Mouse (Mus musculus) myocyte (in vitro differentiated cells): ENCODE data around the gene Vrk3. TPM values are rescaled to one million over a fixed set of nuclear protein-coding genes. Genes with fewer than 3 reads are reported as not detected.

ENCODE experiments used
- H3K27me3 ChIP-seq: one replicate; pipeline ENCODE4 v1.6.1; 2011; ENCODE audit not compliant: control insufficient read depth, insufficient read depth, insufficient read length
- H3K36me3 ChIP-seq: one replicate; pipeline ENCODE4 v1.6.1; 2011; ENCODE audit not compliant: control insufficient read depth, insufficient read depth
- H3K4me2 ChIP-seq: one replicate; pipeline ENCODE4 v1.6.1; 2011; ENCODE audit warnings: low read depth, control low read depth
- H3K4me3 ChIP-seq: one replicate; pipeline ENCODE4 v1.5.1; 2011; ENCODE audit warnings: mild to moderate bottlenecking, control low read depth, moderate library complexity
- H3K79me2 ChIP-seq: one replicate; pipeline ENCODE4 v1.6.1; 2011; ENCODE audit not compliant: control insufficient read depth, insufficient read depth
- H3ac ChIP-seq: one replicate; pipeline ENCODE4 v1.6.1; 2011; ENCODE audit not compliant: control insufficient read depth, insufficient read length
- CEBPB ChIP-seq: IDR thresholded peaks from 2 replicates; pipeline ENCODE4 v1.6.1; 2011; ENCODE audit warnings: mild to moderate bottlenecking, moderate library complexity; ENCODE audit not compliant: poor library complexity, insufficient read depth, severe bottlenecking
- E2F4 ChIP-seq: IDR thresholded peaks from one replicate; pipeline ENCODE4 v1.6.1; 2011; ENCODE audit warnings: mild to moderate bottlenecking, control low read depth, moderate library complexity; ENCODE audit not compliant: insufficient read depth
- MYOD1 ChIP-seq, 3 experiments: IDR thresholded peaks; one replicate each; pipeline ENCODE4 v1.6.1; 2011; ENCODE audit warnings: control low read depth in 2 of 3, low read depth in 2 of 3, mild to moderate bottlenecking in 2 of 3, moderate library complexity in 1 of 3; ENCODE audit not compliant: insufficient read length in 2 of 3, control insufficient read depth in 1 of 3
- MYOG ChIP-seq, 3 experiments: IDR thresholded peaks; one replicate each; pipeline ENCODE4 v1.6.1; 2011; ENCODE audit warnings: control low read depth in 2 of 3, low read depth in 2 of 3, mild to moderate bottlenecking in 2 of 3; ENCODE audit not compliant: insufficient read length in 2 of 3, control insufficient read depth in 1 of 3, insufficient read depth in 1 of 3
- POLR2A ChIP-seq: IDR thresholded peaks from one replicate; pipeline ENCODE4 v1.6.1; 2011; ENCODE audit warnings: low read depth, mild to moderate bottlenecking, control low read depth, moderate library complexity; ENCODE audit not compliant: insufficient read length
- POLR2AphosphoS2 ChIP-seq: IDR thresholded peaks from one replicate; pipeline ENCODE4 v1.6.1; 2011; ENCODE audit warnings: low read depth, control low read depth; ENCODE audit not compliant: insufficient read length
- REST ChIP-seq: IDR thresholded peaks from one replicate; pipeline ENCODE4 v1.6.1; 2011; ENCODE audit warnings: mild to moderate bottlenecking, control low read depth, moderate library complexity; ENCODE audit not compliant: insufficient read depth, insufficient read length
- SRF ChIP-seq: IDR thresholded peaks from one replicate; pipeline ENCODE4 v1.6.1; 2011; ENCODE audit warnings: low read depth; ENCODE audit not compliant: control insufficient read depth, insufficient read length
- TCF12 ChIP-seq: IDR thresholded peaks from one replicate; pipeline ENCODE4 v1.6.1; 2011; ENCODE audit warnings: mild to moderate bottlenecking, control low read depth; ENCODE audit not compliant: poor library complexity, insufficient read depth, severe bottlenecking
- TCF3 ChIP-seq: IDR thresholded peaks from one replicate; pipeline ENCODE4 v1.6.1; 2011; ENCODE audit warnings: low read depth, control low read depth; ENCODE audit not compliant: insufficient read length
- USF1 ChIP-seq: IDR thresholded peaks from one replicate; pipeline ENCODE4 v1.6.1; 2011; ENCODE audit warnings: low read depth, mild to moderate bottlenecking, control low read depth, moderate library complexity
- polyA plus RNA-seq: library from polyadenylated mRNA; unstranded; fragments of >200 nt; fragmentation: generic; extraction: Trizol; gene quantifications from one replicate; pipeline ENCODE4 v1.2.1, GENCODE M21; 2012; ENCODE audit warnings: missing spikeins

Vrk3 gene
- polyA plus RNA-seq, 1 experiment = 20.6 TPM

- TF ChIP-seq POLR2AphosphoS2 = peak; percentile 97
- TF ChIP-seq POLR2A = no peak
- H3K4me3 ChIP-seq = no peak overlapping the region
- H3K36me3 ChIP-seq = peaks cover 36% of the 10 kb centered on the region
- H3K27me3 ChIP-seq = peaks cover 8% of the 10 kb centered on the region
- H3K79me2 ChIP-seq = peaks cover 11% of the 10 kb centered on the region
- H3K4me2 ChIP-seq = no peak overlapping the region
- no peak overlapping the region for H3ac ChIP-seq
Measured at GRCm38 (mm10) chr7:44809466-44809865, 61.3 kb downstream of the Vrk3 start.

- TF ChIP-seq REST (no peak), MYOD1 (IDR thresholded peaks at IDR 0.05; ENCODE audit: control insufficient read depth in 1 of 3, insufficient read length in 2 of 3, low read depth in 2 of 3) (no peak), TCF12 (no peak), SRF (no peak), CEBPB (no peak), POLR2A (peak; percentile 10), E2F4 (no peak), TCF3 (no peak), USF1 (no peak), MYOG (IDR thresholded peaks at IDR 0.05; ENCODE audit: control insufficient read depth in 1 of 3, insufficient read depth in 1 of 3, insufficient read length in 2 of 3, low read depth in 2 of 3) (no peak), POLR2AphosphoS2 (peak; percentile 69)
- peaks cover 4% of the 10 kb centered on the region for H3K27me3 ChIP-seq
- H3ac ChIP-seq = no peak overlapping the region
- H3K4me2 ChIP-seq = no peak overlapping the region
- H3K79me2 ChIP-seq = peaks cover 20% of the 10 kb centered on the region
- peaks cover 39% of the 10 kb centered on the region for H3K36me3 ChIP-seq
- no peak overlapping the region for H3K4me3 ChIP-seq
Measured at GRCm38 (mm10) chr7:44810365-44810764, 62.2 kb downstream of the Vrk3 start.

GRCm38 (mm10) chr7:44810819-44811557 is 62.8 kb downstream of the Vrk3 start:
- Histone ChIP-seq H3K27me3 (no peaks in the 10 kb centered on the region), H3K4me2 (no peak overlapping the region), H3ac (no peak overlapping the region), H3K36me3 (peaks cover 39% of the 10 kb centered on the region), H3K4me3 (no peak overlapping the region), H3K79me2 (peaks cover 24% of the 10 kb centered on the region)
- TF ChIP-seq POLR2A (no peak), TCF3 (no peak), TCF12 (no peak), SRF (no peak), USF1 (no peak), CEBPB (no peak), POLR2AphosphoS2 (peak; percentile 88), MYOD1 (IDR thresholded peaks at IDR 0.05; ENCODE audit: control insufficient read depth in 1 of 3, insufficient read length in 2 of 3, low read depth in 2 of 3) (no peak), MYOG (IDR thresholded peaks at IDR 0.05; ENCODE audit: control insufficient read depth in 1 of 3, insufficient read depth in 1 of 3, insufficient read length in 2 of 3, low read depth in 2 of 3) (no peak)

GRCm38 (mm10) chr7:44812651-44813325 is 64.6 kb downstream of the Vrk3 start:
- peaks cover 37% of the 10 kb centered on the region for H3K79me2 ChIP-seq
- H3K36me3 ChIP-seq = peaks cover 39% of the 10 kb centered on the region
- H3K27me3 ChIP-seq = no peaks in the 10 kb centered on the region
- H3ac ChIP-seq = no peak overlapping the region
- H3K4me3 ChIP-seq = peak overlapping the region; percentile 94
- no peak overlapping the region for H3K4me2 ChIP-seq
- peak; percentile 77 for TF ChIP-seq POLR2AphosphoS2
- TF ChIP-seq POLR2A = peak; percentile 29
- no peak for TF ChIP-seq CEBPB

GRCm38 (mm10) chr7:44813985-44814384 is 65.8 kb downstream of the Vrk3 start:
- TF ChIP-seq CEBPB (no peak), POLR2AphosphoS2 (peak; percentile 62), POLR2A (peak; percentile 39), TCF12 (no peak)
- peak overlapping the region; percentile 86 for H3K4me2 ChIP-seq
- H3K36me3 ChIP-seq = peaks cover 39% of the 10 kb centered on the region
- no peaks in the 10 kb centered on the region for H3K27me3 ChIP-seq
- H3K4me3 ChIP-seq = peak overlapping the region; percentile 94
- H3ac ChIP-seq = no peak overlapping the region
- peaks cover 49% of the 10 kb centered on the region for H3K79me2 ChIP-seq
